Mouse (Mus musculus): Measurements from ENCODE around the gene Crlf1.

Crlf1 gene

DNA sequence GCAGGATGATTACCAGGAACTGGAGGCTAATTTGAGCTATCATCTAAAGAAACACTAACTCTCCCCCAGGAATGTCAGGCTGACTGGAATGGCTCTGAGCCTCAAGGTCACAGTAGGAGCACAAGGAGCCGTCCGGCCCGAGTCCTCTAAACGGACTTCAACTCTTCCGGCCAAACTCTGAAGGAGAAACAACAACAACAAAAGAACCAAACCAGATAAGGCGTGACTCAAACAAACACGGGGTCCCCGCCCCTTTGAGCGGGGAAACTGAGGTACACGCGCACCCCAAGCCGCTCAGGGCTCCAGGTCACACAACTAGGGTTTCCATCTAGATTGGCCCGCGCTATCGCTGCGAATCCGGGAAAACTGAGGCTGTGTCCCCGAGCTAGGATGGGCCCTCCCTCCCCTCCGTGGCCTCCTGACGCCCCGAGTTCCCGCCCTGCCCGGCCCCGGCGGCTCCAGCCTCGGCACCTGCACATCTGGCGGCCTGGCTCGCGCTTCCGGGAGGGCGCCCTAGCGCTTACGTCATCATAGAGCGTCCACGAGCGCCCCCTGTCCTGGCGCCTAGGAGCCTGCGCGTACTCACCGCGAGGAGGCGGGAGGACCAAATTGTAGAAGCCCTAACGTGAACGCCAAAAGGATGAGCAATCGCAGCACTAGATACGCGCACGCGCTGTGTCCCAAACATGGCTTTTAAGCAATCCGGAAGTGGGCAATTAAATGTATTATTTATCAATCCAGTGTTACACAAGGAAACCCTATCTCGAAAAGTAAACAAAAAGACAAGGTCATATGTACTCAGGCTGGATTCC lies 29.8 kb downstream of the Crlf1 start:
- peak; percentile 85 for DNase-seq (ENCODE audit: low spot score)

DNA sequence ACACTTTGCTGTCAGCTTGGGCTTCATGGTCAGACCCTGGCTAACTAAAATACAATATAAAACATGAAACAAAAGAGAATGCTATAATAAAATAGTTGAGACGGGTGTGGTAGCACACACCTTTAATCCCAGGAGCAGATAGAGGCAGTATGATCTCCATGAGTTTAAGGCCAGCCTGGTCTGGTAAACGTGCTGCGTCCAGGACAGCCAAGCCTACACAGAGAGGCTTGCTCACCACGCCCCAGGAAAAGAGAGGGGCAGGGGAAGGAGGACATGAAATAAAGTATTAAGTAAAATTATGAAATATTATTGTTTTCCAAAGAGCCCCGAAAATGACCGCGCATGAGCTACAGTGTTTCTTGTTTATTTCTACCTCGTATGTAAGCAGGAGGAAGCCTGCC lies 34.2 kb downstream of the Crlf1 start:
- no peak for DNase-seq (ENCODE audit: low spot score)

DNA sequence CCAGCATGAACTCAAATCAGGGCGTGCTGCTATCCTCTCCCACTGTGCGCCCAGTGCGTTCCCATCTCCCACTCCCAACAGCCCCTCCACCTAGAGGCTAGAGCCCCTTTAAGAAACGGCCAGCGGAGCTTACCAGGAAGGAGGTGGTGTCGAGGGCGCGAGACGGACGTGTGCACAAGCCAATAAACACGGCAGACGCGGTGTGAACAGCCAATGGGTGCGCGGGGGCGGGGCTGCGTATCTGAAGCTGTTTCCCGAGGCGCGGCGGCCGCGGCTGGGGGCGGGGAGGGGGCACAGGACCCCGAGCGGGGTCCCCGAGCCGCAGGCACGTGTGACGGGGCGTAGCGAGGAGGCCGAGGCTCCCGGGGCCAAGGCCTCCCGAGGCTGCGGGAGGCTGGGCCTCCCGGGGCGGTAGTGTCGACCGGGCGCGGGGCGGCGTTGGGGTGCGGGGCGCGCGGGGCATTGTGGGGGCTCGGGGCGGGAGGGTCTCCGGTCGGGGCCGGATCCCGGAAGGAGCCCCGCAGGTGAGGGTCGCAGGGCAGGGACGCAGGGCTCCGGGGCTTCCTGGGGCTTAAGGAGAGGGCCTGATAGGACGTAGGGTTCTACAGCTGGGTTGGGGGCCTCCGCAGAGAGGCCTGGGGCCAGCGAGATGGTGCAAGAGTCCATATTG lies 34.7 kb downstream of the Crlf1 start, which contains the start of the genes Fkbp8 and Kxd1:
Gene Fkbp8, plus strand, starts transcription at position 213 of the 670 bp plus-strand sequence.
Gene Kxd1, minus strand, starts transcription at position 445 of the 670 bp plus-strand sequence.
- peak; percentile 95 for DNase-seq (ENCODE audit: low spot score)

DNA sequence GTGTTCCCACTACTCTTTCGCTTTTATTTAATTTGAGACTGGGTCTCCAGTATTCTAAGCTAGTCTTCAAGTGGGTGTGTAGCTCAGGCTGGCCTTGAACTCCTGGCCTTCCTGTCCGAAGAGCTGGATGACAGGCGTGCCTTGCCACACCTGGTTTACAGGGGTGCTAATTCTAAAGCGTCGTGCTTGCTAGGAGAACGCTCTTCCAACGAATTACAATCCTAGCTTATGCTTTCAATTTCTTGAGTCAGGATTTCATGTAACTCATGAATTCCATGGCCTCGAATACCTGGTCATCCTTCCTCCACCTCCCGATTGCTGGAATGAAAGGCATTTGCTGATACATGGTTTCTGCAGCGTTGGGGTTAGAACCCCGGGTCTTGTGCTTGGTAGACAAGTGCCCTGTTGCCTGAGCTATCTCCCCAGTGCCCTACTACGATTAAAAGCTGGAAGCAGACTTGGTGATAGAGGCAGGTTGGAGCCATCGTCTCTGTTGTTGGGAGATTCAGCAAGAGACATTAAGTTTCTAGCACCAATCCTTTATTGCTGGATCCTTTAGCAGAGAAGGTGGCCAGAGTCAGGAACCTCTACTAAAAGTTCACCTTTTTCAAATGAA lies 35.3 kb downstream of the Crlf1 start:
- no peak for DNase-seq (ENCODE audit: low spot score)

DNA sequence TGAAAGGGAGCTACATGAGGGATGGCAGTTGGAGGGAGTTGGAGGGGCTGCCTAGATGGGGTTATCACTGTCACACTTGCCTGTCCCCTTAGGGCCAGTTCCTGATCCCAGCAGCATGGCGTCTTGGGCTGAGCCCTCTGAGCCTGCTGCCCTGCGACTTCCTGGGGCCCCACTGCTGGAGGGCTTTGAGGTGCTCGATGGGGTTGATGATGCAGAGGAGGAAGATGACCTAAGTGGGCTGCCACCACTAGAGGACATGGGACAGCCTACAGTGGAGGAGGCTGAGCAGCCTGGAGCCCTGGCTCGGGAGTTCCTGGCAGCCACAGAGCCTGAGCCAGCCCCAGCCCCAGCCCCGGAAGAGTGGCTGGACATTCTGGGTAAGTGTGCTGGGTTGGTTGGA lies 36.3 kb downstream of the Crlf1 start:
- no peak for DNase-seq (ENCODE audit: low spot score)

DNA sequence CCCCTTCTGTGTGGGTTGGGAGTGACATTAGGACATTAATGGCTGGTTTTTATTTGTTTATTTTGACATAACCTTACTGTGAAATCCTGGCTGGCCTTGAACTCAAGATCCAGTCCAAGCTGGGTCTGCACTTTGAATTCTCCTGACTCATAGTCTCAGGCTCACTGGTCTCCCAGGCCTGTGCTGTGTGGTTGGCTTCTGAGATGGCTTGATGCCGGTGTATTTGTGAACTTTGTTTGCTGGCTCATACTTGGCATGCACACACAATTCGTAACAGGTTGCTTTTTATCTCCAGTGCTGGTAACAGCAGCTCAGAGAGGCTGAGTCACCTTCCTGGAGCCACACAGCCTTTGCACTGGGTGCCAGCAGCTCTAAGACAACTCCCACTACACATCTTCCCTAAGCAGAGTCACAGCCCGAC lies 36.8 kb downstream of the Crlf1 start:
- no peak for DNase-seq (ENCODE audit: low spot score)

DNA sequence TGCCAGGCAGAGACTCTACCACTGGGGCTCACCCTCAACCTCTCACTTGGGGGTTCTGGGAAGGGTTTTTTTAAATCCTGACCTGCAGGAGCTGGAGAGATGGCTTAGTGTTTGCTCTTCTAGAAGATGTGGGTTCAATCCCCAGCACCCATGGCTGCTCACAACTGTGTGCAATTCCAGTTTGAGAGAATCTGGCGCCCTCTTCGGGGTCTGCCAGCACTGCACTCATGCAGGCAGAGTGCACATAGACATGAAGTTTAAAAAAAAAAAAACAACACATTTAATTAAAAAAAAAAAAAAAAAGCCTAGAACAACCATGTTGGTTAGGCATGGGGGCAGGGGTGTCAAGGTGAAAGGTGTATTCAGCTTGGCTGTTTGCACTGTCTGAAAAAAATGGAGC lies 37.4 kb downstream of the Crlf1 start:
- DNase-seq (ENCODE audit: low spot score): no peak

DNA sequence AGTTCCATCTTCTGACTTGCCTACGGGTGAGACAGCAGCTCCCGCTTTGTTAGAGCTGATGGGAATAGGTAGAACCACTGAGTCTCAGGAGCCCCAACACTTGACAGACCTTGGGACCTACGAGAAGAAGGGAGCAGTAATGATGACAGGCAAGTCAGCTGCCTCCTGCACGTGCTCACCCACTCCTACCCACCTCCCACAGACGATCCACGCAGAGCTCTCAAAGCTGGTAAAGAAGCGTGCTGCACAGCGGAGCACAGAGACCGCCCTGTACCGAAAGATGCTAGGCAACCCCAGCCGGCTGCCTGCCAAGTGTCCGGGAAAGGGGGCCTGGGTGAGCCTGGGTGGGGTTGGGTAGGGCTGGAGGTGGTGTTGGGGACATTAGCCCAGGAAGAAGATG lies 41.3 kb downstream of the Crlf1 start:
- DNase-seq (ENCODE audit: low spot score): no peak

DNA sequence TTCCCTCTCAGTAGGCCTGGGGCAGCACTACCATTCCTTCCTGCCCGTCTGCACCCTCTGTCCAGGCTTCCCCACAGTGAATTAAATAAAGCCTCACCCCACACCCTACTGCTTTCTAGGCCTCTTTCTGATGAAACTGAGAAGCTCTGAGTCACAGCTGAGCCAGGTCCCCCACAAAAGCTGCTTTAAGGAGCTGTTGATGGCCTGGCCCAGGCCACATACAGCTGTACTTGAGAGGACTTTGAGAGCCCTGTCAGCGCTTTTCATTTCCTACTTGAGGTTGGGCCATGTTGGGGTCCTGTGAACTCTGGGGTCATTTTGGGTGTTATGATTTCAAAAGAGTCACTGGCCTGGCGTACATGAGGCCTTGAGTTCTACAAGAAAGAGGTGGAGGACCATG lies 42.3 kb downstream of the Crlf1 start:
- no peak for DNase-seq (ENCODE audit: low spot score)

DNA sequence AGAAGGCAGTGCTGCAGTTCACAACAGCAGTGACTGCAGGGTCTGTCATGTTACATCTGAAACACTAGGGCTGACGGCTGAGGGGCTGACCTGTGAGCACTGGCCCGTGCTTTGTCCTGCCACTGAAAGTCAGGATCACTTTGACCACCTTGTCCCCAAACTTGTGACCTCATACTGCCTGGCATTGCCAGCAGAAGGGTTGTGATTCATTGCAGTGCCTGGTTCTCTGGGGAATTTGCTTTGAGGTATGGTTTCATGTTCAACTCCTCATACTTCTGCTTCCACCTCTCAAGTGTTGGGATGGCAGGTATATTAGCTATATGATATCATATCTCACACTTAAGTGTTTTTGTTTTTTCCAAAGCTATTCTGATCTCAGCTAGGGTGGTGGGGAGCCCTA lies 42.7 kb downstream of the Crlf1 start:
- DNase-seq (ENCODE audit: low spot score): no peak

DNA sequence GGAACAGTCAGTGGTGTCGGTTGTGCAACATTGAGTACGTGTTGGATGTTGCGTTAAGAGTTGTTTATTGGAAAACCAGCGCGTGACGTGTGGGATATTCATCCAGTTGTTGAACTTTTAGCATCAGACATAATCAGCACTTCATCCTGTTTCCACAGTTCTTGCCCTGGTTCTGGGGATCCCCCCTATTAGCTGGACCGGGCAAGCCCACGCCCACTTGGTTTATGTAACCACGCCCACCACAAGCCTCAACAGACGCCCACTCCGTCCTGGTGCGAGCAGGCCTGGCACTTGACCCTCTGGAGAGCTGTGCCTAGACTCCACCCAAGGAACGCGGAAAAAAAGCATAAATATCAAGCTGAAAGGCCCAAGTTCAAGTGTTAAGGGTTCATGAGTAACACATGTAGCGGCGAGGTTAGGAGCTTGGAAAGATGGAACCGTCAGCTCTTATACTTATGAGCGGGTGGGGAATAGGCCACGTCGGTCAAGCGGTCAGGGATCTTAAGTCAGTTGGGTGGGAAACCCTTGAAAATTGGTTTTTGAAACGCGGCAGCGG lies 45.1 kb downstream of the Crlf1 start:
- DNase-seq (ENCODE audit: low spot score): no peak

DNA sequence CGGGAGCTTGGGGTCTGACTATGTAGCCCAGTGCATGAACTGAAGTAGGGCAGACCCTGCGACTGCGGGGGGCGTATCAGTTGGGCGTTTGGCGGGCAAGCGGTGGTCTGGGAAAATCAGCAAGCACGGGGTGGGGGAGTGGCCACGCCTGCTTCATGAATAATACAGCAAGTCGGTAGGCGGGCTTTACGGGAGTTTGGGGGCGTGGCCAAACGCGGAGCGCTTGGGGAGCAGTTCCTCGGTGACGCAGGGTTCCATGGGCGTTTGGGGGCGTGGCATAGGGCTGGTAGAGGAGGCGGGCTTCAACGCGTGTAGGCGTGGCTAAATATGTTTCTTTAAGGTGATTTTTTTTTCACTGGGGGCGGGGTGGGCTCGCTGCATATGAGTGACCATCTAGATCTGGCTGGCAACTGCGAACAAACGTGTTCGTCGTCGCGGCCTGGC lies 45.7 kb downstream of the Crlf1 start:
- peak; percentile 99 for DNase-seq (ENCODE audit: low spot score)

DNA sequence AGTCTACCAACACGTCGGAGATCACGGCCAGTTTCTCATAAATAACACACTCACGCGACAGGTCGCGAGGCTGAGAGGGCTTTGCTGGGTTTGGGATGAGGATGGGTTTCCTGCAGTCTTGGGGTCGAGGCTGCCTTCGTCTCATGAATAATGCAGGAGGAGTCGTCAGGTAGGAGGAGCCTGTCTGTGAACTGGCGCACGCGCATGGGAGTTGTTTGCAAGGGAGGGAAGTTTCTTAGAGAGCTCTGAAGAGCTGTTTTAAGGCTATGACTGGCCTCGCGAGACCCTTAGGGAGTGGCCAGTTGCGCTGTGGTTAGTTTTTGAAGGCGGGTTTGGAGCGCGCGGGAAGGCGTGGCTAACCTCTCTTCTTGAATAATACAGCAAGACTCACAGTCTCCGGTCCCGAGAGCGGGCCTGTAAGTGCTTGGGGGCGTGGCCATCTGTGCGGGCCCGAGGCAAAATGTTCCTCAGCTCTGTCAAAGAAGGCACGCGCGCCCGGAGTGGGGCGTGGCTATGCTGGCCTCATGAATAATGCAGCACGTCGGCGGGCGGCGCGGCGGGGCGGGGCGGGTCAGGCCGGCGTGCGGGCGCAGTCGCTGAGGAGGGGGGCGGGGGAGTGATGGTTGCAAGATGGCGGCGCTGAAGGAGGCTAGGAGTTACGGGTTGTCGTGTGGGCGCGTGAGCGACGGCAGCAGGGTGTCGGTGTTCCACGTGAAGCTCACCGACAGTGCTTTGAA lies 46.3 kb downstream of the Crlf1 start, which contains the start of gene Ell:
Gene Ell, plus strand, starts transcription at position 381 of the 737 bp plus-strand sequence.
- DNase-seq (ENCODE audit: low spot score): peak; percentile 98

DNA sequence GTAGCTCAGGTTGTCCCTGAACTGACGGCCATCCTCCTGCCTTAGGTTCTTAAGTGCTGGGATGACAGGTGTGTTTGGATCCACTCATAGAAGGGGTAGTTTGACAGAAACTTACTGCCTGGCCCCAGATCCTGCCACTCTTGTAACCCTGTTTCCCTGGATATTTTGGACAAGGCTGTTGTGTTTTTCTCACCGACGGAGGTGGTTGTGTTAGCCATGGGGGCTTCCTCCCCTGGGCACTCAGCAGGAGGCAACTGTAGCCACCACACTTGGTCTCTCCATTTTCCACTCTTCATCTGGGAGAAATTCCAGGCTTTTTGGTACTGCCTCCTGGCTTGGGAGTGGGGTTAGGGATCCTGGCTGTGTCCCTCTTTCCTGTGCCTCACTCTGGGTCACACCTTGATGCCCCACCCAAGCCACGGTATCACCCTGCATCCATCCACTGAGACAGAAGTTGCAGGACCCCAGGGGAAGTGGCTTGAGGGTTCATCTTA lies 47.1 kb downstream of the Crlf1 start:
- DNase-seq (ENCODE audit: low spot score): no peak

DNA sequence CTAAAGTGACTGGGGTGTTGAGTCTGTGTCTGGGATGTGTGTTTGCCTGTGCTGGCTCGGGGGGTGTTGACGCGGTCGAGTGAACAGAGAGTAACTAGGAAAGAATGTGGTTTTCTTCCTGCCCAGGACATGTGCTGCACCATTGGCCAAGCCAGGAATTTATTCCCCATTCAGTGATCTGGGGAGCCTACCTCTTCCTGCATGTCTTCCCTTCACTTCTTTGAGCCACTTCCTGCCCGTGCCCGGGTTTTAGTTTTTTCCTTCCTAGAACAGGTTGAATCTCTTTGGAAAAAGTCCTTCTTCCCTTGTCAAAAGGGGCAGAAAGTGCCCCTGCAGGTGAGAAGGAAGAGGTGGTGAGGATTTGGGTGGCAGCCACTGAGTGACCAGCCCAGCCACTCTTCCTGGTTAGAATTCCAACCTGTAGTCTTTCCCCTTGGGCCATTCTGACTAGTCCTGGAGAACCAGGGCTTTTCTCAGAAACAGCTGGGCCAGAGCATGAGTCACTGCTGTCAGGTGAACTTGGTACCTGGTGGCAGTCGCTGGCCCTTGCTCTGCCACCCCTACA lies 47.6 kb downstream of the Crlf1 start:
- no peak for DNase-seq (ENCODE audit: low spot score)

DNA sequence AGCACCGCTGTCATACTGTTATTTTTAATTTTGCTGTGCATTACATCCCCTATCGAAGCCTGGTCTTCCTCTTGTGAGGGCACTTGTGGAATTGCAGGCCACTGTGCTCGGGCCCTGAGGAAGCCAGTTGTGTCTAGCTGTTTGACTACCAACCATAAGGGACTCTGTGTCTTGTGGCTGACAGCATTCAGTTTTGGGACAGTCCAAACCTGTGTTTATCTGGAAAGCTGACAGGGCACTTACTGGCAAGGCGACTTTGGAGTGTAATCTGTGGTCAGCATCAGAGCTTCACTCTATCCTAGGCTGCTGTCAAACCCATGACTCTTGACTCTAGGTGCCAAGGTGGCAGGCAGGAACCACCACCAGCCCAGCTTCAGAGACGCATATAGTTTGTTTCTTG lies 48.1 kb downstream of the Crlf1 start:
- no peak for DNase-seq (ENCODE audit: low spot score)

DNA sequence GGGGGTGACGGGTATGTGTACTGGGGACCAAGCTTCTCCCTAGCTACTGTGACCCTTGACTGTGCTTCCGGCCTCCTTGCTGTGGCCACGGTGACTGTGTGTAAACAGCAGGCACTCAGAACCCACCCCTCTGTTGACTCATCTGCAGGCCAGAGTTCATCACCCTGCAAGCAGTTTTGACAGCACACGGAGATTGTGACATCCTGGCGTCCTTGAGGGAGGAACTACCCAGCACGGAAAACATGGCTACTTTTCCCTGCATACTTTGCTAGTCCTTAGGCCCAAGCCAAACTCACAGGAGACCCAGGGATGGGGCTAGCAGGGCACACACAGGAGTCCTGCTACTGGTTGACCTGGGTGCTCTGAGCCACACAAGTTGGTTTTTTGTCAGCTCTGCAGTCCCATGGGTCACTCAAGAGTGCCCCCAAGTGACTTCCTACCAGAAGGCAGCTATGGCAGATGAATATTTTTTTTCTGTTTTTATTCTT lies 51.3 kb downstream of the Crlf1 start:
- DNase-seq (ENCODE audit: low spot score): no peak

DNA sequence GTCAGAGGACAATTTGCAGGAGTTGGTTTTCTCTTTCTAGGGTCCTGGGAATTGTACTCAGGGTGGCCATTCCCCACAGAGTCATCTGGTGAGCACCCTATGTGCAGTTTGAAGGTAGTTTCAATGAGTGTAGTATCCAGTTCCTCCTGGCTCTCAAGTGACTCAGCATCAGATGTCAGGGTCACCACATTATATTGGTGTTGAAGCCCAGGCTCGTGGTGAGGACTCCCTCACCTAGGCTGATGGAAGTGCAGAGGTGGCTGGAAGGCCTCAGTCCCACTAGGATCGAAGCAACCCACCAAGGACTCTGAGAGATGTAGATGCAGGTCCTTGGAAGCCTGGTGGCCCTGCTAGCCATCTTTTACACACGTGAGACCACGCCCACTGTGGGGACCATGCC lies 53.5 kb downstream of the Crlf1 start:
- no peak for DNase-seq (ENCODE audit: low spot score)

DNA sequence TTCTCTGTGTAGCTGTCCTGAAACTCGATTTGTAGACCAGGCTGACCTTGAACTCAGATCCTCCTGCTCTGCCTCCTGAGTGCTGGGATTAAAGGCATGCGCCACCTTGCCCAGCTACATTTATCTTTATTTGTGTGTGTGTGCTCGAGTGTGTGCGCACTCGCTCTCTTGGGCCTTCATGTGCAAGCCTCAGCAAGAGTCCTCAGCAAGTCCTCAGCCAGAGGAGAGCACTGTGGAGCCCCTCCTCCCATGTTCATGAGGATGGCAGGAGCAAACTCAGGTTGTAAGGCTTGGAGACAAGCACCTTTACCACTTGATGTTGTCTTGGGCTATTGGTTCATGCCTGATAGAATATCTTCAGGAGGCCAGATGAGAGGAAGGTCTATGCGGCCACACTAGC lies 54.8 kb downstream of the Crlf1 start:
- DNase-seq (ENCODE audit: low spot score): no peak

DNA sequence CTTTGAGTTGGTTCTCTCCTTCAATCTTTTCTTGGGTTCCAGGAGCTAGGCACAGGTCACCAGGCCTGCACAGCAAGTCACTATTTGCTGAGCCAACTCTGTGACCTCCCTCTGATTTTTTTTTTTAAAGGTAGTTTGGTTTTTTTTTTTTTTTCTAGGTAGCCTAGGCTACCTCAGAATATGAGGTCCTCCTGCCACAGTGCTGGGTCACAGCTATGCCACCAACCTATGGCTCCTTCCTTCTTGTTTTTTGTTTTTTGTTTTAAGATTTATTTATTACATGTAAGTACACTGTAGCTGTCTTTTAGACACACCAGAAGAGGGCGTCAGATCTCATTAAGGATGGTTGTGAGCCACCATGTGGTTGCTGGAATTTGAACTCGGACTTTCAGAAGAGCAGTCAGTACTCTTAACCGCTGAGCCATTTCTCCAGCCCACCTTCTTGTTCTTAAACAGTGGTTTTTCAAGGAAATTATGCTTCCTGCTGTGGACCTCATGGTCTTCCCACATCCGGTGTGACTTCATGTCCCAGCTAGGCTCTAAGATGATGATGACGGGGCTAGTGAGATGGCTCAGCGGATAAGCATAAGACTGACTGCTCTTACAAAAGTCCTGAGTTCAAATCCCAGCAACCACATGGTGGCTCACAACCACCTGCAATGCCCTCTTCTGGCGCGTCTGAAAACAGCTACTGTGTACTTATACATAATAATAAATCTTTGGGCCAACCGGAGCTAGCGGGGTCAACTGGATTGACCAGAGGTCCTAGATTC lies 56.6 kb downstream of the Crlf1 start:
- DNase-seq (ENCODE audit: low spot score): no peak
